Mouse (Mus musculus) liver, embryonic 14 days (tissue): Measurements from ENCODE around the gene Sbp. TPM values are rescaled to one million over a fixed set of nuclear protein-coding genes. Genes with fewer than 3 reads are reported as not detected.

ENCODE experiments used
- polyA plus RNA-seq: library from polyadenylated mRNA; depleted of rRNA; stranded (reverse); fragments of >200 nt; gene quantifications from 2 replicates; pipeline ENCODE4 v1.2.3, GENCODE M21; 2012; rRNA removed

The Sbp gene
- polyA plus RNA-seq: 0.02 TPM in 1 of 2 replicates, not detected in the other

DNA sequence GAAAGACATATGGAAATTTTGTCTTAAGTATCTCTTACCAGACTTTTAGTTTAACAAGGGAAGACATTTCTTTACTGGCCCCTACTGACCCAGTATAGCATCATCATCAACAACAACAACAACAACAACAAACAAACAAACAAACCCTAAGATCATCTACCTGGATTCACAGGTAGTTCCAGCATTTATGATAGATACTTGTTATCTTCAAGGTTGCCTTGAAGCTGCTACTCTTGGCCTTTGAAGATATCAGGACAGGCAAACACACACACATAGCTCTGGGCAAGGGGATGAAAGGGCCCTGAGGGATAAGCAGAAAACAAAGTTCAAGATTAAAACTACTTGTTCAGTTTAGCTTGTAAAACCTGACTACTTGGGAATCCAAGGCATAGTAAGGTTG lies at the start of gene Sbp:
TSS of gene Sbp (plus strand) at position 301 of the 400 bp plus-strand sequence.

GRCm38 (mm10) chr17:23917158-23917557 lies 24.3 kb upstream of the Sbp start, which contains the start of gene Dcpp3:
TSS of gene Dcpp3 (plus strand) at chr17:23917458.

GRCm38 (mm10) chr17:23955174-23955573 lies 13.7 kb downstream of the Sbp start, which contains the start of gene Sbpl:
TSS of gene Sbpl (minus strand) at chr17:23955274.

DNA sequence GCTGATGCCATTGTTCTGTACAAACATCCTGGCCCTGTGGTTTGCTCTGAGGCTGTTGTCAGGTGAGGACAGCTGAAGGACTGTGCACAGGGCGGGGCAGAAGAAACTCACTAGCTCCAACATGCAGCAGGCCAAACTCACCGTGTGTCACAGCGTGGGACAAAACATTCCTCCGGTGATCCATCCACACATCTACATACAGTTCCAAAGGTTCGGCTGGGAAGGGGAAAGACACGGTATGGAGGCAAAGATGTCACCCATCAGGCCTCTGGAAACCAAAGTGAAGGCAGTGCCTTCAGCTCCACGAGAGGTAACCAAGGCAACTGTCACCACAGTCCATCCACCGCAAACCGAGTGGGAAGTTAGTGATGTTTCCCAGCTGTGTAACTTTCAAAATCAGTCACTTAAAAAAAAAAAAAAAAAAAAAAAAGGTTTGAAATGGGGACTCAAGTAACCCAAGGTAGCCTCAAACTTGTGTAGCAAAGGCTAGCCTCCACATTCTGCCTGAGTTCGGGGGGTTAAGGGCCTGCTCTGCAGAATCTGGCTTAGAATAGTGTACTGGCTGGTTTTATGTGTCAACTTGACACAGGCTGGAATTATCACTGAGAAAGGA lies 38.9 kb downstream of the Sbp start, which contains the start of gene Prss30:
TSS of gene Prss30 (minus strand) at position 270 of the 613 bp plus-strand sequence.

Other genes with a start within 250 kb of the Sbp start
- gene 1520401A03Rik, start 218.9 kb upstream of the Sbp start, polyA plus RNA-seq: 0.02 and 0.03 TPM in 2 replicates
- gene Pkmyt1, start 215.3 kb upstream of the Sbp start, polyA plus RNA-seq: 24.8 and 29.8 TPM in 2 replicates
- gene Paqr4, start 200.8 kb upstream of the Sbp start, polyA plus RNA-seq: 3.6 and 3.8 TPM in 2 replicates
- gene Kremen2, start 195.8 kb upstream of the Sbp start, polyA plus RNA-seq: 0.07 TPM in 1 of 2 replicates, not detected in the other
- 3.9 and 4.2 TPM in 2 replicates for gene Flywch1, start 170.1 kb upstream of the Sbp start, polyA plus RNA-seq
- gene Flywch2, start 155.6 kb upstream of the Sbp start, polyA plus RNA-seq: 0.78 and 0.93 TPM in 2 replicates
- 104 and 131 TPM in 2 replicates for gene Srrm2, start 151.1 kb upstream of the Sbp start, polyA plus RNA-seq
- 283 and 297 TPM in 2 replicates for gene Elob, start 112.5 kb upstream of the Sbp start, polyA plus RNA-seq
- gene Prss33, start 105.6 kb upstream of the Sbp start, polyA plus RNA-seq: not detected in 2 replicates
- not detected in 2 replicates for gene Prss32, start 97.8 kb upstream of the Sbp start, polyA plus RNA-seq
- gene Prss41, start 97.5 kb upstream of the Sbp start, polyA plus RNA-seq: 0.11 and 0.14 TPM in 2 replicates
- gene Prss21, start 73.6 kb upstream of the Sbp start, polyA plus RNA-seq: not detected in 2 replicates
- gene Dcpp1, start 60.8 kb upstream of the Sbp start, polyA plus RNA-seq: not detected in 2 replicates
- not detected in 2 replicates for gene Dcpp2, start 60.8 kb upstream of the Sbp start, polyA plus RNA-seq
- gene Dcpp3, start 24.2 kb upstream of the Sbp start, polyA plus RNA-seq: not detected in 2 replicates
- gene Sbpl, start 13.6 kb downstream of the Sbp start, polyA plus RNA-seq: not detected in 2 replicates
- 0.06 and 0.09 TPM in 2 replicates for gene Prss30, start 38.9 kb downstream of the Sbp start, polyA plus RNA-seq
- gene Prss22, start 56.4 kb downstream of the Sbp start, polyA plus RNA-seq: 0.05 TPM in 1 of 2 replicates, not detected in the other
- 0.10 TPM in 1 of 2 replicates, not detected in the other for gene Prss27, start 96.5 kb downstream of the Sbp start, polyA plus RNA-seq
- gene Kctd5, start 131.8 kb downstream of the Sbp start, polyA plus RNA-seq: 9.7 and 11.2 TPM in 2 replicates
- gene Pdpk1, start 209.3 kb downstream of the Sbp start, polyA plus RNA-seq: 9.2 and 11.4 TPM in 2 replicates
- 9.5 and 10.5 TPM in 2 replicates for gene Amdhd2, start 222.1 kb downstream of the Sbp start, polyA plus RNA-seq
- 198 and 244 TPM in 2 replicates for gene Atp6v0c, start 228.0 kb downstream of the Sbp start, polyA plus RNA-seq